In genomic region chr19:44887679-44888235, GRCm38 (mm10) we compare ENCODE assay signal across 9 mouse cellular contexts. TPM values are rescaled to one million over a fixed set of nuclear protein-coding genes. Genes with fewer than 3 reads are reported as not detected.
A peak's percentile ranks its signal among the peaks of the same experiment; 100 is the strongest.
DNase-seq lines count a peak whose midpoint lies in the region; ATAC-seq lines count a peak whose summit lies in the region.
"Had no signal": no experiment of that assay in that cellular context is flagged by ENCODE, and none has a peak within 500 bp of the region (broad histone marks: within the 10 kb centered on the region; RNA-seq: fewer than 3 reads in every experiment).

No protein-coding gene starts in this region.

- H3K27ac ChIP-seq in neural tube, embryonic 15.5 days (replicated peaks) = no peak overlapping the region
- H3K27ac ChIP-seq: heart, embryonic 15.5 days had no signal

- H3K36me3 ChIP-seq in neural tube, embryonic 15.5 days = no peaks in the 10 kb centered on the region
- H3K36me3 ChIP-seq: heart, embryonic 15.5 days had no signal

- H3K9me3 ChIP-seq in neural tube, embryonic 15.5 days (replicated peaks) = no peaks in the 10 kb centered on the region
- H3K9me3 ChIP-seq: heart, embryonic 15.5 days had no signal

- no peak for ATAC-seq in neural tube, embryonic 15.5 days (ENCODE audit: low FRiP score)
- ATAC-seq in neutrophil, adult 5-6 weeks (ENCODE audit: extremely low read depth, insufficient number of reproducible peaks, low FRiP score, poor library complexity, severe bottlenecking) = peak; percentile 14; the same call in 1 of the 2 replicates
- no peak for ATAC-seq in inflammation-experienced regulatory T-cells, adult 6 months

- no peak overlapping the region for H3K4me2 ChIP-seq in neural tube, embryonic 15.5 days
- H3K4me2 ChIP-seq: heart, embryonic 15.5 days had no signal

- H3K4me1 ChIP-seq in neural tube, embryonic 15.5 days = peaks cover 13% of the 10 kb centered on the region

- WGBS in neural tube, embryonic 15.5 days = 21% methylated on average over 7 of the region's 7 CpGs

- DNase-seq in neural tube, embryonic 10.5 days (ENCODE audit: extremely low spot score, low spot score) = peak; percentile 82
- DNase-seq in T-cell, adult 2 months (ENCODE audit: low spot score) = peak; percentile 22
- peak; percentile 49 to 55 for DNase-seq in cerebellum, postnatal 36 days
- DNase-seq in heart, postnatal 36 days = peak; percentile 69 to 74
- peak; percentile 50 to 51 for DNase-seq in left cerebral cortex, postnatal 25 days (ENCODE audit: low spot score in 2 of 2)

- H3K4me3 ChIP-seq in neural tube, embryonic 15.5 days (replicated peaks) = no peak overlapping the region
- H3K4me3 ChIP-seq: heart, embryonic 15.5 days had no signal

- peaks cover 44% of the 10 kb centered on the region for H3K27me3 ChIP-seq in neural tube, embryonic 15.5 days (replicated peaks)

- intact Hi-C loops in heart, postnatal 36 days (cut with DNase I) = loop anchor here (1.0 to 2.0 kb wide), 2 partner anchors 133 to 232 kb away; no protein-coding TSS in a partner anchor
- intact Hi-C loops in left cerebral cortex, postnatal 25 days (cut with DNase I) = no loop called here

- no peak overlapping the region for H3K9ac ChIP-seq in neural tube, embryonic 15.5 days (replicated peaks)
- H3K9ac ChIP-seq: heart, embryonic 15.5 days had no signal

RNA-seq across cellular contexts. Expression of gene Slf2, which starts 43.2 kb away (rescaled TPM):
- 28.4 and 28.7 TPM in 2 replicates for polyA plus RNA-seq in neural tube, embryonic 15.5 days (2015; fragmentation: Nextera tagmentation; extraction: Ambion mirVana)
- 10 to 100 TPM; 21.4 to 23.3 TPM for total RNA-seq in heart, postnatal 36 days (2021)
- total RNA-seq in left cerebral cortex, postnatal 25 days (2021) = 10 to 100 TPM; 35.9 to 38.6 TPM
- total RNA-seq in neutrophil, adult 5-6 weeks (2017) = 48.7 and 56.7 TPM in 2 replicates
- polyA plus RNA-seq in inflammation-experienced regulatory T-cells, adult 6 months (2017; shearing (Covaris generic)) = 10 to 100 TPM; 24.9 to 27.0 (median 25.0) TPM

Comparison
In these comparisons a context has a peak if more than half of its experiments do, and no peak if none do; other contexts are left out.
1. DNase-seq: peak in every context shown above with its lines; median percentile 82 in neural tube, embryonic 10.5 days; 72 in heart, postnatal 36 days; 52 in cerebellum, postnatal 36 days; 50 in left cerebral cortex, postnatal 25 days; 22 in T-cell, adult 2 months.